Mouse (Mus musculus): ENCODE results near the gene Llph. TPM values are rescaled to one million over a fixed set of nuclear protein-coding genes. Genes with fewer than 3 reads are reported as not detected.

Gene Llph
- polyA plus RNA-seq, 1 experiment from 2014 or later: 56.4 TPM

GRCm38 (mm10) chr10:120250911-120251683 lies 24.2 kb downstream of the Llph start:
- H3K9me3 ChIP-seq (replicated peaks; ENCODE audit: control insufficient read depth, low read length): no peaks in the 10 kb centered on the region
- no peak overlapping the region for H3K27ac ChIP-seq (replicated peaks; ENCODE audit: low read depth, low read length)
- DNase-seq (ENCODE audit: low spot score) (peak; percentile 65), ATAC-seq (replicated peaks; ENCODE audit: insufficient number of reproducible peaks, low FRiP score, low TSS enrichment, low read depth) (no peak)
- no peaks in the 10 kb centered on the region for H3K36me3 ChIP-seq (replicated peaks; ENCODE audit: control insufficient read depth, insufficient read depth, low read depth, low read length)
- no peaks in the 10 kb centered on the region for H3K27me3 ChIP-seq (ENCODE audit: control insufficient read depth, insufficient read depth, low read length)
- H3K4me1 ChIP-seq (ENCODE audit: control insufficient read depth, insufficient read depth, low read length): no peaks in the 10 kb centered on the region
- no peak overlapping the region for H3K4me3 ChIP-seq (ENCODE audit: low read depth, low read length)
- no peak overlapping the region for H3K4me2 ChIP-seq (ENCODE audit: low read depth, low read length)
- H3K9ac ChIP-seq (replicated peaks; ENCODE audit: low read length): no peak overlapping the region
- WGBS: 48% methylated on average over 11 of the region's 11 CpGs

- H3K27me3 ChIP-seq (ENCODE audit: control insufficient read depth, insufficient read depth, low read length): no peaks in the 10 kb centered on the region
- no peak overlapping the region for H3K9ac ChIP-seq (replicated peaks; ENCODE audit: low read length)
- ATAC-seq (replicated peaks; ENCODE audit: insufficient number of reproducible peaks, low FRiP score, low TSS enrichment, low read depth) (no peak), DNase-seq (ENCODE audit: low spot score) (peak; percentile 68)
- H3K27ac ChIP-seq (replicated peaks; ENCODE audit: low read depth, low read length): 0 out of 2 replicates have a peak overlapping the region, but pooled peaks have one; percentile 5
- H3K4me1 ChIP-seq (ENCODE audit: control insufficient read depth, insufficient read depth, low read length): no peaks in the 10 kb centered on the region
- H3K4me3 ChIP-seq (ENCODE audit: low read depth, low read length): no peak overlapping the region
- H3K9me3 ChIP-seq (replicated peaks; ENCODE audit: control insufficient read depth, low read length): no peaks in the 10 kb centered on the region
- WGBS: 76% methylated on average over 4 of the region's 4 CpGs
- H3K4me2 ChIP-seq (ENCODE audit: low read depth, low read length): no peak overlapping the region
- no peaks in the 10 kb centered on the region for H3K36me3 ChIP-seq (replicated peaks; ENCODE audit: control insufficient read depth, insufficient read depth, low read depth, low read length)
These were observed 24.9 kb downstream of the Llph start for GRCm38 (mm10) chr10:120251791-120252190.

- Histone ChIP-seq H3K27me3 (ENCODE audit: control insufficient read depth, insufficient read depth, low read length) (no peaks in the 10 kb centered on the region), H3K9me3 (replicated peaks; ENCODE audit: control insufficient read depth, low read length) (no peaks in the 10 kb centered on the region), H3K4me2 (ENCODE audit: low read depth, low read length) (no peak overlapping the region), H3K4me3 (ENCODE audit: low read depth, low read length) (no peak overlapping the region), H3K36me3 (replicated peaks; ENCODE audit: control insufficient read depth, insufficient read depth, low read depth, low read length) (no peaks in the 10 kb centered on the region), H3K27ac (replicated peaks; ENCODE audit: low read depth, low read length) (no peak overlapping the region), H3K4me1 (ENCODE audit: control insufficient read depth, insufficient read depth, low read length) (no peaks in the 10 kb centered on the region), H3K9ac (replicated peaks; ENCODE audit: low read length) (no peak overlapping the region)
- 38% methylated on average over 8 of the region's 8 CpGs for WGBS
- DNase-seq (ENCODE audit: low spot score) (no peak), ATAC-seq (replicated peaks; ENCODE audit: insufficient number of reproducible peaks, low FRiP score, low TSS enrichment, low read depth) (no peak)
These were observed 25.9 kb downstream of the Llph start for GRCm38 (mm10) chr10:120252800-120253199.

GRCm38 (mm10) chr10:120257231-120257630 lies 30.4 kb downstream of the Llph start:
- 28% methylated on average over 11 of the region's 11 CpGs for WGBS
- ATAC-seq (replicated peaks; ENCODE audit: insufficient number of reproducible peaks, low FRiP score, low TSS enrichment, low read depth) (no peak), DNase-seq (ENCODE audit: low spot score) (peak; percentile 90)
- H3K27ac ChIP-seq (replicated peaks; ENCODE audit: low read depth, low read length): no peak overlapping the region
- H3K9ac ChIP-seq (replicated peaks; ENCODE audit: low read length): no peak overlapping the region
- no peak overlapping the region for H3K4me3 ChIP-seq (ENCODE audit: low read depth, low read length)
- H3K4me1 ChIP-seq (ENCODE audit: control insufficient read depth, insufficient read depth, low read length): no peaks in the 10 kb centered on the region
- no peak overlapping the region for H3K4me2 ChIP-seq (ENCODE audit: low read depth, low read length)
- H3K27me3 ChIP-seq (ENCODE audit: control insufficient read depth, insufficient read depth, low read length): no peaks in the 10 kb centered on the region
- no peaks in the 10 kb centered on the region for H3K36me3 ChIP-seq (replicated peaks; ENCODE audit: control insufficient read depth, insufficient read depth, low read depth, low read length)
- H3K9me3 ChIP-seq (replicated peaks; ENCODE audit: control insufficient read depth, low read length): no peaks in the 10 kb centered on the region

GRCm38 (mm10) chr10:120267790-120268189 lies 40.9 kb downstream of the Llph start:
- Histone ChIP-seq H3K9ac (replicated peaks; ENCODE audit: low read length) (no peak overlapping the region), H3K27me3 (ENCODE audit: control insufficient read depth, insufficient read depth, low read length) (no peaks in the 10 kb centered on the region), H3K4me3 (ENCODE audit: low read depth, low read length) (no peak overlapping the region), H3K4me1 (ENCODE audit: control insufficient read depth, insufficient read depth, low read length) (peaks cover 7% of the 10 kb centered on the region; the same call in 1 of the 2 replicates), H3K27ac (replicated peaks; ENCODE audit: low read depth, low read length) (no peak overlapping the region), H3K36me3 (replicated peaks; ENCODE audit: control insufficient read depth, insufficient read depth, low read depth, low read length) (no peaks in the 10 kb centered on the region), H3K4me2 (ENCODE audit: low read depth, low read length) (no peak overlapping the region), H3K9me3 (replicated peaks; ENCODE audit: control insufficient read depth, low read length) (no peaks in the 10 kb centered on the region)
- ATAC-seq (replicated peaks; ENCODE audit: insufficient number of reproducible peaks, low FRiP score, low TSS enrichment, low read depth): no peak
- no peak for DNase-seq (ENCODE audit: low spot score)
- 72% methylated on average over 12 of the region's 12 CpGs for WGBS

- Histone ChIP-seq H3K27me3 (ENCODE audit: control insufficient read depth, insufficient read depth, low read length) (no peaks in the 10 kb centered on the region), H3K4me2 (ENCODE audit: low read depth, low read length) (no peak overlapping the region), H3K4me1 (ENCODE audit: control insufficient read depth, insufficient read depth, low read length) (peaks cover 7% of the 10 kb centered on the region; the same call in 1 of the 2 replicates), H3K36me3 (replicated peaks; ENCODE audit: control insufficient read depth, insufficient read depth, low read depth, low read length) (no peaks in the 10 kb centered on the region), H3K9me3 (replicated peaks; ENCODE audit: control insufficient read depth, low read length) (no peaks in the 10 kb centered on the region), H3K4me3 (ENCODE audit: low read depth, low read length) (no peak overlapping the region), H3K27ac (replicated peaks; ENCODE audit: low read depth, low read length) (no peak overlapping the region), H3K9ac (replicated peaks; ENCODE audit: low read length) (no peak overlapping the region)
- ATAC-seq (replicated peaks; ENCODE audit: insufficient number of reproducible peaks, low FRiP score, low TSS enrichment, low read depth) (no peak), DNase-seq (ENCODE audit: low spot score) (no peak)
- 95% methylated on average over 13 of the region's 13 CpGs for WGBS
These were observed 43.1 kb downstream of the Llph start for GRCm38 (mm10) chr10:120269946-120270345.

- Histone ChIP-seq H3K27me3 (ENCODE audit: control insufficient read depth, insufficient read depth, low read length) (no peaks in the 10 kb centered on the region), H3K9me3 (replicated peaks; ENCODE audit: control insufficient read depth, low read length) (no peaks in the 10 kb centered on the region), H3K4me3 (ENCODE audit: low read depth, low read length) (no peak overlapping the region), H3K36me3 (replicated peaks; ENCODE audit: control insufficient read depth, insufficient read depth, low read depth, low read length) (no peaks in the 10 kb centered on the region), H3K4me2 (ENCODE audit: low read depth, low read length) (no peak overlapping the region), H3K27ac (replicated peaks; ENCODE audit: low read depth, low read length) (no peak overlapping the region), H3K9ac (replicated peaks; ENCODE audit: low read length) (no peak overlapping the region), H3K4me1 (ENCODE audit: control insufficient read depth, insufficient read depth, low read length) (peaks cover 7% of the 10 kb centered on the region; the same call in 1 of the 2 replicates)
- peak; percentile 77 for DNase-seq (ENCODE audit: low spot score)
- WGBS: 84% methylated on average over 4 of the region's 4 CpGs
- ATAC-seq (replicated peaks; ENCODE audit: insufficient number of reproducible peaks, low FRiP score, low TSS enrichment, low read depth): no peak
These were observed 43.9 kb downstream of the Llph start for GRCm38 (mm10) chr10:120270777-120271176.

GRCm38 (mm10) chr10:120271318-120271717 lies 44.4 kb downstream of the Llph start:
- Histone ChIP-seq H3K27me3 (ENCODE audit: control insufficient read depth, insufficient read depth, low read length) (no peaks in the 10 kb centered on the region), H3K4me3 (ENCODE audit: low read depth, low read length) (no peak overlapping the region), H3K9ac (replicated peaks; ENCODE audit: low read length) (peak overlapping the region; percentile 8; the same call in 1 of the 2 replicates), H3K4me1 (ENCODE audit: control insufficient read depth, insufficient read depth, low read length) (peaks cover 7% of the 10 kb centered on the region; the same call in 1 of the 2 replicates), H3K9me3 (replicated peaks; ENCODE audit: control insufficient read depth, low read length) (no peaks in the 10 kb centered on the region), H3K27ac (replicated peaks; ENCODE audit: low read depth, low read length) (peak overlapping the region; percentile 61; the same call in 1 of the 2 replicates), H3K36me3 (replicated peaks; ENCODE audit: control insufficient read depth, insufficient read depth, low read depth, low read length) (no peaks in the 10 kb centered on the region), H3K4me2 (ENCODE audit: low read depth, low read length) (no peak overlapping the region)
- ATAC-seq (replicated peaks; ENCODE audit: insufficient number of reproducible peaks, low FRiP score, low TSS enrichment, low read depth) (0 out of 2 replicates have a peak, but pooled peaks have one; percentile 41), DNase-seq (ENCODE audit: low spot score) (no peak)
- 61% methylated on average over 6 of the region's 6 CpGs for WGBS

All from embryonic facial prominence, embryonic 11.5 days (tissue).